Mouse (Mus musculus) hindbrain, embryonic 15.5 days (tissue): ENCODE measurements around the gene Lrrc29. TPM values are rescaled to one million over a fixed set of nuclear protein-coding genes. Genes with fewer than 3 reads are reported as not detected.

Experiments used
- ATAC-seq: fragments of 200-750 bp; cut with Nextera tagmentation; 2 replicates; pipeline ENCODE4 v1.8.0; 2017; ENCODE audit warnings: low read depth, moderate number of reproducible peaks, moderate TSS enrichment; ENCODE audit not compliant: low FRiP score
- H3K27ac ChIP-seq: fragments of 300-500 bp; sonication (generic); replicated peaks from 2 replicates; pipeline ENCODE4 v1.5.1; 2015; ENCODE audit warnings: mild to moderate bottlenecking, inconsistent platforms
- H3K27me3 ChIP-seq: fragments of 300-500 bp; sonication (generic); 2 replicates; pipeline ENCODE4 v1.6.1; 2015; ENCODE audit warnings: control low read depth, inconsistent platforms
- H3K36me3 ChIP-seq: fragments of 300-500 bp; sonication (generic); 2 replicates; pipeline ENCODE4 v1.6.1; 2015; ENCODE audit warnings: control low read depth, inconsistent platforms
- H3K4me1 ChIP-seq: fragments of 300-500 bp; sonication (generic); replicated peaks from 2 replicates; pipeline ENCODE4 v1.6.1; 2015; ENCODE audit warnings: control low read depth, inconsistent platforms
- H3K4me2 ChIP-seq: fragments of 300-500 bp; sonication (generic); 2 replicates; pipeline ENCODE4 v1.6.1; 2015; ENCODE audit warnings: moderate library complexity, mild to moderate bottlenecking, inconsistent platforms
- H3K4me3 ChIP-seq: fragments of 300-500 bp; sonication (generic); 2 replicates; pipeline ENCODE4 v1.5.1; 2015; ENCODE audit warnings: mild to moderate bottlenecking, inconsistent platforms
- H3K9ac ChIP-seq: fragments of 300-500 bp; sonication (generic); 2 replicates; pipeline ENCODE4 v1.6.1; 2015; ENCODE audit warnings: inconsistent platforms
- H3K9me3 ChIP-seq: fragments of 300-500 bp; sonication (generic); 2 replicates; pipeline ENCODE4 v1.6.1; 2016; ENCODE audit warnings: control low read depth, inconsistent platforms
- WGBS: fragments of 180-500 bp; shearing (Covaris S2); methylation state at CpG from one replicate; pipeline ENCODE4 v1.1.7; 2015; 5-methylcytosine and 5-hydroxymethylcytosine counted together
- polyA plus RNA-seq: library from polyadenylated mRNA; unstranded; fragments of >200 nt; fragmentation: Nextera tagmentation; extraction: Ambion mirVana; gene quantifications from 2 replicates; pipeline ENCODE4 v1.2.1, GENCODE M21; 2015

Lrrc29 gene
- 0.80 and 0.85 TPM in 2 replicates for polyA plus RNA-seq

- Histone ChIP-seq H3K9me3 (no peaks in the 10 kb centered on the region), H3K4me1 (peaks cover 24% of the 10 kb centered on the region), H3K27me3 (no peaks in the 10 kb centered on the region), H3K9ac (peak within 1 kb of the TSS; percentile 87), H3K36me3 (peaks cover 36% of the 10 kb centered on the region), H3K27ac (peak within 1 kb of the TSS; percentile 83), H3K4me3 (peak within 1 kb of the TSS; percentile 68), H3K4me2 (peak within 1 kb of the TSS; percentile 90)
- peak; percentile 94 for ATAC-seq
- WGBS = under 1% methylated on average over 36 of the region's 36 CpGs
Measured at GRCm38 (mm10) chr8:105326141-105326672, at the start of gene Lrrc29, which contains the start of gene Tmem208. Gene Lrrc29, minus strand, starts transcription at chr8:105326278. Gene Tmem208, plus strand, starts transcription at chr8:105326354.

- no peak; the same call in 1 of the 2 replicates for ATAC-seq
Measured at GRCm38 (mm10) chr8:105374513-105374966, 48.5 kb upstream of the Lrrc29 start.

DNA sequence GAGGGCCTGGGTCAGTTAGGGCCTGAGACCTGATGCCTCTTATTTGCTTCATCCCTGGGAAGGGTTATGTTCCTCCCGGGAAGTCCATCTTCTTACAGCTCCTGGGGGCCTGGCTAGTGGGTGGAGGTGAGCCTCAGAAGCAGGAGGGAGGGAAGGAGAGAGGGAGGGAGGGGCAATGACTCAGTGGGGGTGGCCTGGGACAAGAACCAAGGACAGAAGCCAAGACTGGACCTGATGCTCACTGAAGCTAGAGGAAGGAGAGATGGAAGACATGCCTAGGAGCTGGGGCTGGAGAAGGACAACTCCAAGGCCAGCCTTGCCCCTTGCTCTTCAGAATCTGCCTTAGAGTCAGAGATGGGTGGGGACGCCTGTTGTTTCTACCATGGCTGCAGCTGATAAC lies 47.0 kb upstream of the Lrrc29 start, which contains the start of gene Plekhg4:
Gene Plekhg4 (plus strand): TSS at position 243 of the 400 bp plus-strand sequence.
- no peak within 1 kb of the TSS for H3K4me3 ChIP-seq
- no peaks in the 10 kb centered on the region for H3K9me3 ChIP-seq
- peaks cover 6% of the 10 kb centered on the region; the same call in 1 of the 2 replicates for H3K36me3 ChIP-seq
- H3K4me1 ChIP-seq = peaks cover 6% of the 10 kb centered on the region; the same call in 1 of the 2 replicates
- no peak within 1 kb of the TSS for H3K9ac ChIP-seq
- H3K27me3 ChIP-seq = no peaks in the 10 kb centered on the region
- peak within 1 kb of the TSS; percentile 51 for H3K4me2 ChIP-seq
- ATAC-seq = no peak
- no peak within 1 kb of the TSS for H3K27ac ChIP-seq
- 71% methylated on average over 2 of the region's 2 CpGs for WGBS

More at GRCm38 (mm10) chr8:105374513-105374966, 48.5 kb upstream of the Lrrc29 start:
- H3K4me1 ChIP-seq = peaks cover 15% of the 10 kb centered on the region; the same call in 1 of the 2 replicates
- H3K36me3 ChIP-seq = no peaks in the 10 kb centered on the region
- no peaks in the 10 kb centered on the region for H3K27me3 ChIP-seq
- 27% methylated on average over 33 of the region's 33 CpGs for WGBS
- H3K9ac ChIP-seq = no peak overlapping the region
- no peak overlapping the region for H3K27ac ChIP-seq
- no peaks in the 10 kb centered on the region for H3K9me3 ChIP-seq
- peak overlapping the region; percentile 51 for H3K4me2 ChIP-seq
- peak overlapping the region; percentile 15 for H3K4me3 ChIP-seq

GRCm38 (mm10) chr8:105372473-105372872 lies 46.4 kb upstream of the Lrrc29 start:
- 79% methylated on average over 9 of the region's 9 CpGs for WGBS
- ATAC-seq = no peak
- peaks cover 6% of the 10 kb centered on the region; the same call in 1 of the 2 replicates for H3K36me3 ChIP-seq

GRCm38 (mm10) chr8:105367107-105367506 lies 41.0 kb upstream of the Lrrc29 start:
- ATAC-seq = no peak

More at GRCm38 (mm10) chr8:105372473-105372872, 46.4 kb upstream of the Lrrc29 start:
- no peaks in the 10 kb centered on the region for H3K9me3 ChIP-seq
- H3K27ac ChIP-seq = no peak overlapping the region
- H3K9ac ChIP-seq = no peak overlapping the region
- no peaks in the 10 kb centered on the region for H3K27me3 ChIP-seq
- H3K4me3 ChIP-seq = no peak overlapping the region
- no peak overlapping the region for H3K4me2 ChIP-seq
- H3K4me1 ChIP-seq = peaks cover 6% of the 10 kb centered on the region; the same call in 1 of the 2 replicates

GRCm38 (mm10) chr8:105361751-105362702 lies 35.9 kb upstream of the Lrrc29 start:
- Histone ChIP-seq H3K27ac (no peak overlapping the region; the same call in 1 of the 2 replicates), H3K4me2 (no peak overlapping the region), H3K36me3 (peaks cover 42% of the 10 kb centered on the region), H3K9me3 (no peaks in the 10 kb centered on the region), H3K4me3 (no peak overlapping the region), H3K27me3 (no peaks in the 10 kb centered on the region), H3K9ac (no peak overlapping the region), H3K4me1 (peaks cover 6% of the 10 kb centered on the region; the same call in 1 of the 2 replicates)
- no peak for ATAC-seq
- 67% methylated on average over 12 of the region's 12 CpGs for WGBS

More at GRCm38 (mm10) chr8:105367107-105367506, 41.0 kb upstream of the Lrrc29 start:
- H3K9ac ChIP-seq = no peak overlapping the region
- H3K9me3 ChIP-seq = no peaks in the 10 kb centered on the region
- WGBS = 68% methylated on average over 2 of the region's 2 CpGs
- no peaks in the 10 kb centered on the region for H3K4me1 ChIP-seq
- H3K4me2 ChIP-seq = no peak overlapping the region
- no peak overlapping the region for H3K27ac ChIP-seq
- peaks cover 39% of the 10 kb centered on the region for H3K36me3 ChIP-seq
- H3K4me3 ChIP-seq = no peak overlapping the region
- no peaks in the 10 kb centered on the region for H3K27me3 ChIP-seq

DNA sequence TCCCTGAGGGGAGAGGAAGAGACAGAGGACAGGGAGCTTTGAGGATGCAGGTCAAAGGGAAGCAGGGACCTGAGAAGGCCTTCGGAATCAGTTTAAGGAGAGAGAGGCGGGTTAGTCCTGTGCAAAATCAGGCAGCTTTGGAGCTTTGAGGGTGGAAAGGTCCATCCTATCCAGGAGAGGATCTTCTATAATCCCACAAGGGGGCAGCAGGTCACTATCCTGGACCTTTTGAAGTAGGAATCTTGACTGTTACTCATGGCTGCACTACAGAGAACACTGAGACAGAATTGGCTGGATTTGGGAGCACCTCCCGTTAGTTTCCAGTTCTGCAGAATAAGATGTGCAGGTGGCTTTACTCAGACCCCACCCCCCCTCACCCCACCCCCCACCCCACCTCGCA lies 33.6 kb upstream of the Lrrc29 start:
- no peak overlapping the region for H3K4me3 ChIP-seq
- peaks cover 38% of the 10 kb centered on the region for H3K36me3 ChIP-seq
- H3K4me1 ChIP-seq = peaks cover 6% of the 10 kb centered on the region; the same call in 1 of the 2 replicates
- H3K9me3 ChIP-seq = no peaks in the 10 kb centered on the region
- 47% methylated on average over 4 of the region's 4 CpGs for WGBS
- H3K4me2 ChIP-seq = no peak overlapping the region
- 0 out of 2 replicates have a peak, but pooled peaks have one; percentile 54 for ATAC-seq
- H3K27ac ChIP-seq = no peak overlapping the region
- no peaks in the 10 kb centered on the region for H3K27me3 ChIP-seq
- H3K9ac ChIP-seq = no peak overlapping the region

- peaks cover 35% of the 10 kb centered on the region for H3K36me3 ChIP-seq
- WGBS = 70% methylated on average over 15 of the region's 15 CpGs
- no peak overlapping the region for H3K9ac ChIP-seq
- no peaks in the 10 kb centered on the region for H3K9me3 ChIP-seq
- H3K27me3 ChIP-seq = no peaks in the 10 kb centered on the region
- no peak for ATAC-seq
- no peak overlapping the region for H3K4me3 ChIP-seq
- no peak overlapping the region for H3K4me2 ChIP-seq
- peaks cover 6% of the 10 kb centered on the region; the same call in 1 of the 2 replicates for H3K4me1 ChIP-seq
- H3K27ac ChIP-seq = no peak overlapping the region
Measured at GRCm38 (mm10) chr8:105359208-105359607, 33.1 kb upstream of the Lrrc29 start.

DNA sequence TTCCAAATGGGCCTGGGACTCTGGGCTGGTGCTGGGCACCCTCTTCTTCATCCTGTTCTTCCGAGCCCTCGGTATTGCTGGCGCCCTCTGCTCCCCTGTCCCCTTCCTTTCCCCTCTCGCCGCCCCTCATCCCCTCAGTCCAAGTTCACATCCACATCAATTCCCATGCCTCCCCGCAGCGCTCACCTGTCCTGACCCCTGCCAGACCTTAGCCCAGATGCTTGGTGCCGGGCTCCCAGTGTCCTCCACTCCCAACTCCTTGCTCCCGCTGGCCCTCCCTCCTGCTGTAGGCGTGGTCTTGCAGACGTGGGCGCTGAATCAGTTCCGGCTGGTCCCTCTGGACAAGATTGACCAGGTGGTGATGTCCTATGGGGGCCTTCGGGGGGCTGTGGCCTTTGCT lies 30.6 kb upstream of the Lrrc29 start:
- WGBS = 87% methylated on average over 14 of the region's 14 CpGs
- no peaks in the 10 kb centered on the region for H3K9me3 ChIP-seq
- H3K27me3 ChIP-seq = no peaks in the 10 kb centered on the region
- H3K4me2 ChIP-seq = no peak overlapping the region
- no peak overlapping the region for H3K4me3 ChIP-seq
- peaks cover 4% of the 10 kb centered on the region; the same call in 1 of the 2 replicates for H3K4me1 ChIP-seq
- peaks cover 26% of the 10 kb centered on the region for H3K36me3 ChIP-seq
- H3K9ac ChIP-seq = no peak overlapping the region
- H3K27ac ChIP-seq = no peak overlapping the region
- no peak for ATAC-seq

- H3K4me1 ChIP-seq = peaks cover 9% of the 10 kb centered on the region
- peaks cover 26% of the 10 kb centered on the region for H3K36me3 ChIP-seq
- no peak overlapping the region for H3K9ac ChIP-seq
- H3K4me3 ChIP-seq = no peak overlapping the region
- H3K27ac ChIP-seq = no peak overlapping the region
- no peak for ATAC-seq
- H3K27me3 ChIP-seq = no peaks in the 10 kb centered on the region
- no peaks in the 10 kb centered on the region for H3K9me3 ChIP-seq
- no peak overlapping the region for H3K4me2 ChIP-seq
- WGBS = 61% methylated on average over 26 of the region's 26 CpGs
Measured at GRCm38 (mm10) chr8:105355179-105356024, 29.3 kb upstream of the Lrrc29 start.

- ATAC-seq = no peak
- Histone ChIP-seq H3K27me3 (no peaks in the 10 kb centered on the region), H3K27ac (no peak overlapping the region), H3K9ac (no peak overlapping the region), H3K4me2 (no peak overlapping the region), H3K9me3 (no peaks in the 10 kb centered on the region), H3K4me1 (peaks cover 17% of the 10 kb centered on the region), H3K36me3 (peaks cover 26% of the 10 kb centered on the region), H3K4me3 (no peak overlapping the region)
- WGBS = 91% methylated on average over 4 of the region's 4 CpGs
Measured at GRCm38 (mm10) chr8:105354549-105354948, 28.5 kb upstream of the Lrrc29 start.
